Mouse (Mus musculus): ENCODE results near the gene Lrrc8e. TPM values are rescaled to one million over a fixed set of nuclear protein-coding genes. Genes with fewer than 3 reads are reported as not detected.
A peak's percentile ranks its signal among the peaks of the same experiment; 100 is the strongest.

Lrrc8e gene
- total RNA-seq, 1 experiment from 2014 or later, result not detected

DNA sequence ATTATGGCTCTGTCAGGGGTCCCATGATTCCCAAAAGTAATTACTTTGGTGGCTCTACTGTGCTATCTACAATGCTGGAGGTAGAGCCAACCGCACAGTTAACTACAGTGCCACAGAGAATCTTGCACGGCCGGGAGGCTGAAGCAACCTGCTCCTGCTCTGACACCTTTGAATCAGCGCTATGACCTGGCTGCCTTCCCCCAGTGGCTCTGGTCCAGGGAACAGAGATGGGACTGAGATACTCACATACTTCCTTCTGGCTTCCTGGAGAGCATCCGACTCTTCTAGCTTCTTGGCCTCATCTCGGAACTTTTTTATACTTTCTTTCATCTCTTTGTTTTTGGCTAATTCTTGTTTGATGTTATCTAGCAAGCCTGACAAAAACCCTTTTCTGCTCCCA, 43.0 kb downstream of the Lrrc8e start:
- no peak for ATAC-seq (replicated peaks in 1 of 2; ENCODE audit: insufficient read depth in 1 of 2, low FRiP score in 2 of 2, low TSS enrichment in 1 of 2, low read depth in 1 of 2, poor library complexity in 2 of 2, severe bottlenecking in 2 of 2)

DNA sequence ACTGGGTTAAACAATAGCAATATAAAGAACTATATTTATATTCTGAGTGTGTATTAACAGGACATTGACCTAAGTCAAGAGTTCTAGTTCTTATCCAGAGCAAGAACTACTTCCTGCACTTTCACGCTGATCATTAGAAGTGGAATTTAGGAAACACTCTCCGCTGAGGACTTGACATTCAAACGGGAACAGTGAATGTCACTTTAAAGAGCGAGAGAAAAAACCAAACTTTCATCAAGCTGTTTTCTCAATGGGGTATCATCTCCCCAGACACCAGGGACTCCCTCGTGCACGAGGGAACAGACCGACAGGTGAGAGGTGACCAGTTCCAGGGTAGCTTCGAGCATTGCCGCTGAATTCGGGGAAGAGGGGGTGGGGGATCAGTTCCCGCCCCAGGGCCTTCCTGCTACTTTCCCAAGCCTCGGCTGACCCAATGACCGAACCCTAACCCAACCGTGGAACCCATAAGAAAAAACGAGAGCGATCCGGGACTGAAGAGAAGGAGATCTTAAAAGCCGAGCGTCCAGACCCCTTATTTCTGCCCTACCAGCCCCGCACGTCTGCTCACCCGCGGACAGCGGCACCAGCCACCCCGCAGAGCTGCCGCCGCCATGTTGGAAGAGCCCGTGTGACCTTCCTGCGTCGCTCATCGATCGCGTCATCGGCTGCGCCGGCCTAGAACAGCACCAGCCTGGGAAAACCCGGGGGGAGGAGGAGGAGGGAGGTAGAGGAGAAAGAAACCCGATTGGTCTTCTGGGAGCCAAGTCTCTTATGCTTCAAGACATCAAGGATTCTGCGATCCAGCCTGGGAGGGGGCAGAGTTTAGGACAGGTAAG, 48.9 kb downstream of the Lrrc8e start, which contains the start of gene Timm44:
Gene Timm44 (minus strand): TSS at position 639 of the 836 bp plus-strand sequence.
- peak; percentile 97 to 98 for ATAC-seq (replicated peaks in 1 of 2; ENCODE audit: insufficient read depth in 1 of 2, low FRiP score in 2 of 2, low TSS enrichment in 1 of 2, low read depth in 1 of 2, poor library complexity in 2 of 2, severe bottlenecking in 2 of 2)

DNA sequence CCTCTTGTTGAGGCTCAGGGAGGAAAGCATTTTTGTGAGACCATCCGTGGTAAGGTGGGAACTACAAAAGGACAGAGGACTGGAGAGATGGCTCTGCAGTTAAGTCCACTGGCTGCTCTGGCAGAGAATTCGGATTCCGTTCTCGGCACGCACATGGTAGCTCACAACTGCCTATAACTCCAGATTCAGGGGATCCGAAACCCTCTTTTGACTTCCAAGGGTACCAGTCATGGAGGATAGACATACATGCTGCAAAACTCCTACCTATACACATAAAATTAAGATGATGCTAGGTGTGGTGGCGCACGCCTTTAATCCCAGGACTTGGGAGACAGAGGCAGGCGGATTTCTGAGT, 49.5 kb downstream of the Lrrc8e start:
- ATAC-seq (replicated peaks in 1 of 2; ENCODE audit: insufficient read depth in 1 of 2, low FRiP score in 2 of 2, low TSS enrichment in 1 of 2, low read depth in 1 of 2, poor library complexity in 2 of 2, severe bottlenecking in 2 of 2), result peak in 1 of 2 experiments; percentile 44; a peak in 1 of 4 replicates

Other genes with a start within 250 kb of the Lrrc8e start
- gene Cd209f, start 121.0 kb upstream of the Lrrc8e start, total RNA-seq (2017), result 0.19 TPM in 1 of 2 replicates, not detected in the other
- gene Cd209g, start 92.7 kb upstream of the Lrrc8e start, total RNA-seq (2017), result 1.1 TPM in 1 of 2 replicates, not detected in the other
- gene Evi5l, start 60.3 kb upstream of the Lrrc8e start, total RNA-seq (2017), result 9.3 and 14.3 TPM in 2 replicates
- 0.30 and 0.63 TPM in 2 replicates for gene Prr36, start 9.4 kb upstream of the Lrrc8e start, total RNA-seq (2017)
- 35.7 and 51.6 TPM in 2 replicates for gene Map2k7, start 11.9 kb downstream of the Lrrc8e start, total RNA-seq (2017)
- 1.3 TPM in 1 of 2 replicates, not detected in the other for gene Gm49320, start 12.0 kb downstream of the Lrrc8e start, total RNA-seq (2017)
- gene Tgfbr3l, start 21.4 kb downstream of the Lrrc8e start, total RNA-seq (2017), result 1.6 and 6.0 TPM in 2 replicates
- 12.8 and 13.9 TPM in 2 replicates for gene Snapc2, start 26.3 kb downstream of the Lrrc8e start, total RNA-seq (2017)
- 4.7 and 7.3 TPM in 2 replicates for gene Ctxn1, start 32.4 kb downstream of the Lrrc8e start, total RNA-seq (2017)
- 126 and 143 TPM in 2 replicates for gene Timm44, start 49.1 kb downstream of the Lrrc8e start, total RNA-seq (2017)
- 9.6 and 13.9 TPM in 2 replicates for gene Ccl25, start 98.4 kb downstream of the Lrrc8e start, total RNA-seq (2017)
- 67.0 and 88.5 TPM in 2 replicates for gene Elavl1, start 98.6 kb downstream of the Lrrc8e start, total RNA-seq (2017)

All from hematopoietic stem cell, adult 5-6 weeks (primary cell).